Mouse (Mus musculus) thymus, postnatal 25 days (tissue): ENCODE data around the gene Kpnb1.

ENCODE experiments used
- DNase-seq: peaks from one replicate; pipeline ENCODE4 v3.0.0; 2022

Gene Kpnb1

DNA sequence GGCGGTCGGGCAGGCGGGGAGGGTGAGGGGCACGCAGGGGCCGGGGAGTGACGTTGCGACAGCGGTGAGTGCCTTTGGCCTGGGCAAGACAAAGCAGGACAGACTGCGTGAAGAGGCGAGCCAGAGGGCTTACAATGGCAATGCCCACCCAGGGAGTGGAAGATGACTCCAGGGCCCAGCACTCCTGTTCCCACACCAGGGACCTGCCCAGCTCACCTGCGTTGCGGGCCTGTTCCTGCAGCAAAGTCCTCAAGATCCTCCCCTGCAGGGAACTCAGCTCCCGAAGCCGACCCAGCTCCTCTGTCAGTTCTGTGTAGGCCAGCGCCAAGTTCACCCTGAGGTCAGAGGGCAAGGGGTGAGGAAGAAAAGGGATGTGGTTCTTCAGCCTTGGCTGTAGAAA lies 48.4 kb downstream of the Kpnb1 start:
- DNase-seq, result no peak

- no peak for DNase-seq
These were observed 49.0 kb downstream of the Kpnb1 start for GRCm38 (mm10) chr11:97138554-97139226.

GRCm38 (mm10) chr11:97133270-97133669 lies 54.4 kb downstream of the Kpnb1 start:
- no peak for DNase-seq

DNA sequence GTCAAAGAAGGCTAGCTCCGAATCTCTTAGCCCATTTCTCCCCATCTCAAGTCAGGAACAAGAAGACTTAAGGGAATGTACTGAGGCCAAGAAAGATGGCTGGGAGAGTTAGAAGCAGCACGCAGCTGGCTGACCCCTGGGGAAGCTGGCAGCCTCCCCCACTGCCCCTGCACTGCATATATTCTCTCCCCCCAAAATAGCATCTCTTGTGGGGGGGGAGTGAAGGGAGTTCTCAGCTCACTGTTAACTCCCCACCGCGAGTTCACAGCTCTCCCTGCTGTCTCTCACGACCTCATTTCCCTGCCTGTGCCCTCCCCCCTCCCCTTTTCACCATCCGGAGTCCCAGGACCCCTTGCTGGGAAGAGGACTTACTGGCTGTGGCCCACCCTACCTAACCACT lies 55.5 kb downstream of the Kpnb1 start:
- DNase-seq, result no peak

DNA sequence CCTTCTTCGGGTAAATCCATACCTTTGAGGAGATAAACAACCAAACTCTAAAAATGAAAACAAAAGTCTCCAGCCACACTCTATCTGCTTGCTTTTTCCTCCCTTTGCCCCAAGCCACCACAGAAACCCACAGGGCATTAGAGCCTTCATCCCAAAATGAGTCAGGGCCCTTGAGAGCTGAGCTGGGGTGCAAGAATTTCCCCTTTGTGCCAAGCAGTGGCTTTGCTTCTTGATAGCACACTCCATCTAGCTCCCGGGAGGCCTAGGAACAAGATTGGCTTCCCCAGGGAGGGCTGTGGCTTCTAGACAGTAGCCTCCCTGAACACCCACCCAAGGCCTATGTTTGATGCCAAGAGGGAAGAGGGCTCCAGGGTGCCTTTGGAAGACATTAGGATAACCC lies 56.0 kb downstream of the Kpnb1 start:
- DNase-seq, result no peak

- DNase-seq, result no peak
These were observed 57.4 kb downstream of the Kpnb1 start for GRCm38 (mm10) chr11:97130318-97130717.

- no peak for DNase-seq
These were observed 58.7 kb downstream of the Kpnb1 start for GRCm38 (mm10) chr11:97128956-97129355.

DNA sequence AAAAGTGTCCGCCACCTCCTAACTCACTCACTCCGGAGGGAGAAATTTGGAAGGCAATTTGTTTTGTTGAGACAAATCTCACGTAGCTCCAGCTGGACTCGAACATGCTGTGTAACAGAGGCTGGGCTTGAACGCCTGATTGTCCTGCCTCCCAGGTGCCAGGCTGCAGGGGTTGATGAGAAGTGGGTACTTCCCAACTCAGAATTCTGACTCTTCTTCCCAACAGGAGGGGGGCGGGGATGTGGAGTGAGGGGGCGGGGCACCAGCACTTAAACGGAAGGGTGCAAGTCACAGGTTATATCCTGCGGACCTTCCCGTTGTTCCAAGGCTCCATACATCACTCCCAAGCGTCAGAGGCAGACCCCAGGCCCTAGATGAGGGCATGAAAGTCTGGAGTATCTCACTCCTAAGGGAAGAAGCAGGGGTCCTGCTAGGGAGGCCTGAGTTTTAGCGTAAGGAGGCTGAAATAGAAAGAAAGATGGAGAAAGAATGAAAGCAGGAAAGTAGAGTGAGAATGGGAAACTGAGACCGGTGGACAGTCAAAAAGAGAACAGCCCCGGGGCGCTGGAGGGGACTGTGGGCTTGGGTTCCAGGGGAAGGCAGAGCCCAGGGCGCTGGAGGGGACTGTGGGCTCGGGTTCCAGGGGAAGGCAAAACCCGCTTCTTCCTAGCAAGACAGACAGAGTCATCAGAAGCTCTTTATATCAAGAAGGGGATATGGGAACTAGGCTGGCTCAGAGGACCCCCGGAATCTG lies 60.0 kb downstream of the Kpnb1 start:
- no peak for DNase-seq

DNA sequence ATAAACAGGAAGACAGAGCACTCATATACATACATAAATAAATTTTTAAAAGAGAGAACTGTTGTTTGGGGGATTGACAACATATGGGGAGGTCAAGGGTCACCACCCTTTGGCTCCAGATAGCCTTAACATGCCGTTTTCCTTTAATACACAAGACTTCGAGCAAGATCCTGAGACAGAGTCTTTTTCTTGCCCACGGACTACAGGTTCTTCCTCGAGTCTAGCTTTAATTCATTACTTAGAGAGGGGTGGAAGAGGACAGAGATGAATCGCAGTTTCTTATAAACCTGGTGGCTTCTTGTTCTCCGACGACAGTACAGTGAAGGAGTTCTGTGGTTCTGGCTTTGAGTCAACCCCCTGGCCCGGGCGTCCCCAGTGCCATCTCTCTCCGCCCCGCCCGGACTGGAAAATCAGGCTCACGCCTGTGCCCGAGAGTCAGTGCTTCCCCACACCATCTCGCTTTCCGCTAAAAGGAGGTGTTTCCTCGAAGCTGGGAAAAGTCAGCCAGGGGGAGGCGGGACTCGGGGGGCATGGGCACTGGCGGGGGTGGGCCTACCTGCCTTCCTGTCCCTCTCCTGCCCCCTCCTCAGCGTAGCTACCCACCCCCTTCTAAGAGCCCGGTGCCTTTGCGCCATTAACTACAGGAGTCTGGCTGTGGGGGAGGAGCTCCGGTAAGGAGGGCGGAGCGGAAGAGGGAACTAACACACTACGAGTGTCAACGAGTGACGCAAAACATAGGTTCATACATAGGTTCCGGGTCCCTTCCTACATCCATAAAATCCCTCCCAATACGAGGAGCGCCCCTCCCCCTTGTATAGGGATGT lies 60.8 kb downstream of the Kpnb1 start:
- DNase-seq, result peak; percentile 74

DNA sequence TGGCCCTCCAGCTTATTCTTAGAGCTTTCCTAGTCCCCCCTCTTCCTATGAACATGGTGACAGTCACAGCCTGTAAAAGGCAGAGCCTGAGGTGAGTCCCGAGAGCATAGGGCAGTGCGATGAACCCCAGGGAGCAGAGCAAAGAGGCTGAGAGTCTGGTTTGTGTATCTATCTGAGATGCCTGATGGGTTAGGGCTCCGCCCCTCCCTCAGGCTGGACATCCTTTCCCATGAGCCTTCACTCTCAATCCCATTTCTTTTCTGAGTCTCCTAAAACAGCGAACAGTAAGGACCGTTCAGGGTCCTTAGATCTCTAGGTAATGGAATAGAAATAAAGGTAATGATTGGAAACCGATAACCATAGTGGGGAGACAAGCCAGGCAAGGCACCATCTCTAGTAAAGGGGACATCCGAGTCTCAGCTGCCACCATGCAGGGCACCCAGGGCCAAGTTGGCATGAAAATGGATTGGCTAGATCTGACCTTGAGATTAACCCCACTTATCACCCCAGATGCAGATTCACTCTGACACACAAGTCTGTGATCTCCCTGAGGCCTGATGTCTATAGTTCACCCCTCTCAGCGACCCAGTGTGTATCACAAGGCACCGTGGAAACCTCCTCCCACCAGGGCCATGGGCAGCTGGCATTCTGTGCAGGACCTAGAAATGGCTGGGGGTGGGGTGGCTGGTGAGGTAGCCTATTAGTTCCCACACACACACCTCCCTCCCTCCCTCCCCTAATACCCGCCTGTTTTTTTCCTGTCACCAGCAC lies 63.2 kb downstream of the Kpnb1 start:
- DNase-seq, result no peak

DNA sequence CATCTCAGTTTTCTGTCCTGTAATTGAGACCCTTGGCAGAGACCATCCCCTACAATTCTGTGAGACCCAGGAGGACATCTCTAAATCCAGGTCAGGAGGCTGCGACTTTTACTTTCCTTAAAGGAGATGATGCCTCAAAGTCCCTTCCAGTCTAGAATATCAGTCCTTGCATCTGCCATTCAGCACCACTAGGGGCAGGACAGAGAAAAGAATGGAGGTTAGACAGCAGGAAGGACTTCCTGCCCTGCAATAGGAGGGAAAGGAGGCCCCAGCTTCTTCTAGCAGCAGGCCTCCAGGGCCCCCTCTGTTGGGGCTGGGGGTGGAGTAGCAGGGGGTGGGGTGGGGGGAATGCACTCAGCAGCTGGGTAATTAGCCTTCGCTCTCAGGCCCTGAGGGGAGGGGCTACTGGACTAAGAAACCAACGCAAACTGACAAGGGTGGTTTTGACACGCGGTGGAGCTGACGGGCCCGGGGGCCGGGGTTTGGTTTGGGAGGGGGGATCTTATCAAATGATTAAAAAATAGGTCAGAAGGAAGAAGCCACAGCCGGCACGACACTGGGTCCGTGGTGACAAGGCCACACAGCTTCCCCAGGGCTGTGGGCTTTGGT lies 64.3 kb downstream of the Kpnb1 start:
- DNase-seq, result no peak

DNA sequence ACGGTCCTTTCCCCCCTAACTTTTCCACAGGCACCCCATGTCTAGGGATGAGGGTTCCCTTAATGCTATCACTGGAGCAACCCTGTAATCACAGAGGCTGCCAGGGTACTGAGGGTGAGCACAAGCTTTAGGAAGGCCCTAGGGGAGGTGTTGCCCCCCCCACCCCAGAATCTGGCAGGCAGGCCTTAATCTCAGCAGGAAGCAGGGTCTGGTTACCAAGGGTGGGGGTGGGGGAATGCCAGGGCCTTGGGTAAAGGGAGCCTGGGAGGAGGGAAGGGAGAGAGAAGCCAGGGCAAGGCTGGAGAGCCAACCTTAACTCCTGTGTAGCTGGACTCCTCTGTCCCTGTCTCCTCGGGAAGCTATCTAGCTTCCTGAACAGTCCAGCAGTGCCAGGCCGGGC lies 67.0 kb downstream of the Kpnb1 start:
- DNase-seq, result no peak

DNA sequence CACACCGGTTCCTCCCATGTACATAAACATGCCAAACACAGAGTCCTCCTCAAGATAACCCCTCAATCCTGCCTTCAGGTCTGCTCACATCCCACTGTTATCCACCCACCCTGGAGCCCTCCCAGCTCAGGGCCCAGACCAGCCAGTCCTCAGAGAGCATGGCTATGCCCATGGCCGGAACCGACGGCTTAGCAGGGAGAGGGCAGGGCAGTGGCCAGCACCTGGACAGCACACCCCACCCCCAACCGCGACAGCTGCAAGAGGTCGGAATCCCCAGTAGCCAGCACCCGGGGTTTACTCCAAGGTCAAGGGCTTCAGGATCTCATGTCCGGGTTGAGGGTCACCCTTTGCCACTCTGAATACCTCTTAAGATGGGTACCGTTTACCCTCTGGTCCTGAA lies 67.5 kb downstream of the Kpnb1 start:
- no peak for DNase-seq

DNA sequence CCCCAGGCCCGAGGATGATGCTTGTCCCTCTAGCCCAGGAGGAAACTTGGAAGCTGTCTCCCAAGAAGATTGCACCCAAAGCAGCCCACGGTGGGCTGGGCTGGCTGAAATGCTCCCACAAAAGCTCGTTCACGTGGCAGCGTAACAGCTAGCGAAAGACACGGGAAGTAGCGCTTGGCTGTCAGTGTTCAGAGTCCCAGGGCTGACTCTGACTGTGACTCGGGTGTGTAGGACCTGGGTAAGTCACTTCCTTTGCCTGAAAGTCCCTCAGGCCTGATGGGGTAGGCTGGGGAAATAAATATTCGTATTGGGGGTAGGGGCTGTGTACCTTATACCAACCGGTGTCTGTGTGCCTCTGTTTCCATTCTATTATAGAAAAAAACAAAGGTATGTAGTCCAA lies 71.9 kb downstream of the Kpnb1 start:
- DNase-seq, result peak; percentile 33

- DNase-seq, result peak; percentile 52
These were observed 72.7 kb downstream of the Kpnb1 start, which contains the start of gene Tbx21 for GRCm38 (mm10) chr11:97114671-97115601. Gene Tbx21, minus strand, starts transcription at chr11:97115331.

GRCm38 (mm10) chr11:97112519-97113125 lies 75.1 kb downstream of the Kpnb1 start:
- no peak for DNase-seq
